Mouse (Mus musculus) erythroblast, adult 5-6 weeks (primary cell): Measurements from ENCODE around the gene Tmem269. TPM values are rescaled to one million over a fixed set of nuclear protein-coding genes. Genes with fewer than 3 reads are reported as not detected.
A peak's percentile ranks its signal among the peaks of the same experiment; 100 is the strongest.

Experiments
- ATAC-seq: replicated peaks from 2 replicates; pipeline ENCODE4 v1.8.0; 2016; ENCODE audit warnings: moderate number of reproducible peaks, mild to moderate bottlenecking, moderate TSS enrichment, inconsistent platforms; ENCODE audit not compliant: poor library complexity, low FRiP score, severe bottlenecking
- total RNA-seq, 2 experiments: library from RNA; stranded (forward) in 1 of 2; stranded (reverse) in 1 of 2; fragments of 150-400 nt in 1 of 2; fragments of 200-764, 138-1000 nt in 1 of 2; gene quantifications; 2 replicates each; pipeline versions ENCODE4 v1.2.3 to v1.2.4; 2015 to 2017; ENCODE audit warnings: low replicate concordance in 2 of 2

Gene Tmem269
- not detected in 2 replicates for total RNA-seq (2015; ENCODE audit: low replicate concordance)
- not detected in 2 replicates for total RNA-seq (2017; ENCODE audit: low replicate concordance)

GRCm38 (mm10) chr4:119218169-119218568 lies at the start of gene Tmem269:
Gene Tmem269 (minus strand): TSS chr4:119218217.
- ATAC-seq = no peak

- ATAC-seq = no peak
Observed at GRCm38 (mm10) chr4:119266606-119267005, 48.6 kb upstream of the Tmem269 start.

- ATAC-seq = no peak
Observed at GRCm38 (mm10) chr4:119263459-119263858, 45.4 kb upstream of the Tmem269 start.

GRCm38 (mm10) chr4:119262483-119262882 lies 44.5 kb upstream of the Tmem269 start:
- no peak for ATAC-seq

- no peak for ATAC-seq
Observed at GRCm38 (mm10) chr4:119261087-119261713, 43.2 kb upstream of the Tmem269 start.

- no peak for ATAC-seq
Observed at GRCm38 (mm10) chr4:119259344-119260254, 41.6 kb upstream of the Tmem269 start.

GRCm38 (mm10) chr4:119257083-119257482 lies 39.1 kb upstream of the Tmem269 start:
- no peak for ATAC-seq

- no peak for ATAC-seq
Observed at GRCm38 (mm10) chr4:119255351-119255750, 37.3 kb upstream of the Tmem269 start, which contains the start of gene Cldn19. Gene Cldn19 (plus strand): TSS chr4:119255414.

- no peak for ATAC-seq
Observed at GRCm38 (mm10) chr4:119254012-119254618, 36.1 kb upstream of the Tmem269 start.

- ATAC-seq = no peak
Observed at GRCm38 (mm10) chr4:119252025-119252808, 34.2 kb upstream of the Tmem269 start.

GRCm38 (mm10) chr4:119248407-119248965 lies 30.5 kb upstream of the Tmem269 start:
- no peak for ATAC-seq

- peak; percentile 59; the same call in 1 of the 2 replicates for ATAC-seq
Observed at GRCm38 (mm10) chr4:119247462-119248235, 29.6 kb upstream of the Tmem269 start.

- ATAC-seq = no peak
Observed at GRCm38 (mm10) chr4:119246688-119247225, 28.7 kb upstream of the Tmem269 start.

GRCm38 (mm10) chr4:119245961-119246360 lies 27.9 kb upstream of the Tmem269 start:
- ATAC-seq = no peak

- ATAC-seq = no peak
Observed at GRCm38 (mm10) chr4:119245556-119245955, 27.5 kb upstream of the Tmem269 start.

GRCm38 (mm10) chr4:119244468-119245240 lies 26.6 kb upstream of the Tmem269 start:
- ATAC-seq = no peak

GRCm38 (mm10) chr4:119242571-119242970 lies 24.6 kb upstream of the Tmem269 start:
- no peak for ATAC-seq

- no peak for ATAC-seq
Observed at GRCm38 (mm10) chr4:119241664-119242063, 23.6 kb upstream of the Tmem269 start.
